Mouse (Mus musculus) liver, adult 2 months (tissue): ENCODE measurements around the gene Gipc2. TPM values are rescaled to one million over a fixed set of nuclear protein-coding genes. Genes with fewer than 3 reads are reported as not detected.

Experiments used
- DNase-seq: peaks from one replicate; pipeline ENCODE4 v3.0.0-alpha.2; 2011; ENCODE audit warnings: low read depth, low spot score; ENCODE audit errors: extremely low read depth
- H3K27ac ChIP-seq: fragments of 200-500 bp; replicated peaks from 2 replicates; pipeline ENCODE4 v1.5.1; 2012; ENCODE audit warnings: low read depth, mild to moderate bottlenecking, control low read depth, inconsistent platforms, low read length; ENCODE audit not compliant: insufficient read depth
- H3K27me3 ChIP-seq: fragments of 200-500 bp; 2 replicates; pipeline ENCODE4 v1.6.1; 2012; ENCODE audit warnings: mild to moderate bottlenecking, moderate library complexity, low read length, inconsistent platforms; ENCODE audit not compliant: control insufficient read depth, insufficient read depth
- H3K36me3 ChIP-seq: fragments of 200-500 bp; 2 replicates; pipeline ENCODE4 v1.6.1; 2012; ENCODE audit warnings: low read length, inconsistent platforms; ENCODE audit not compliant: control insufficient read depth, insufficient read depth
- H3K4me1 ChIP-seq: fragments of 200-500 bp; 2 replicates; pipeline ENCODE4 v1.6.1; 2011; ENCODE audit warnings: low read length; ENCODE audit not compliant: control insufficient read depth, insufficient read depth
- H3K4me3 ChIP-seq: fragments of 200-500 bp; 2 replicates; pipeline ENCODE4 v1.5.1; 2011; ENCODE audit warnings: low read depth, mild to moderate bottlenecking, control low read depth, low read length, moderate library complexity; ENCODE audit not compliant: insufficient read depth
- H3K79me2 ChIP-seq: fragments of 200-500 bp; 2 replicates; pipeline ENCODE4 v1.6.1; 2012; ENCODE audit warnings: inconsistent platforms, mild to moderate bottlenecking, low read length, moderate library complexity; ENCODE audit not compliant: control insufficient read depth, insufficient read depth
- H3K9ac ChIP-seq: fragments of 200-500 bp; 2 replicates; pipeline ENCODE4 v1.6.1; 2012; ENCODE audit warnings: low read depth, mild to moderate bottlenecking, control low read depth, inconsistent platforms, low read length
- CTCF ChIP-seq: fragments of 200-500 bp; IDR thresholded peaks from 2 replicates; pipeline ENCODE4 v1.5.1; 2011; ENCODE audit warnings: low read depth, low read length, control low read depth
- POLR2A ChIP-seq: fragments of 200-500 bp; IDR thresholded peaks from 2 replicates; pipeline ENCODE4 v1.6.1; 2011; ENCODE audit warnings: low read length, control low read depth; ENCODE audit not compliant: insufficient read depth; ENCODE audit errors: extremely low read depth
- WGBS: fragments of 180-500 bp; shearing (Covaris S2); methylation state at CpG from one replicate; pipeline ENCODE4 v1.1.7; 2018; 5-methylcytosine and 5-hydroxymethylcytosine counted together
- polyA plus RNA-seq: library from polyadenylated mRNA; depleted of rRNA; stranded (reverse); fragments of >200 nt; gene quantifications from 2 replicates; pipeline ENCODE4 v1.2.3, GENCODE M21; 2012
- total RNA-seq: library from RNA; depleted of rRNA; stranded (reverse); fragments of >200 nt; gene quantifications from 2 replicates; pipeline ENCODE4 v1.2.3, GENCODE M21; 2014

The Gipc2 gene
- total and polyA plus RNA-seq, 2 experiments: 0.22 to 0.46 TPM

GRCm38 (mm10) chr3:152193635-152194097, 27.6 kb upstream of the Gipc2 start:
- peak overlapping the region; percentile 45; the same call in 1 of the 2 replicates for H3K9ac ChIP-seq
- peak; percentile 97 for DNase-seq
- no peaks in the 10 kb centered on the region for H3K27me3 ChIP-seq
- peak overlapping the region; percentile 47 for H3K27ac ChIP-seq
- TF ChIP-seq CTCF (no peak), POLR2A (peak; percentile 92)
- WGBS: under 1% methylated on average over 17 of the region's 17 CpGs
- H3K36me3 ChIP-seq: no peaks in the 10 kb centered on the region
- peaks cover 11% of the 10 kb centered on the region for H3K4me1 ChIP-seq
- peaks cover 5% of the 10 kb centered on the region for H3K79me2 ChIP-seq
- peak overlapping the region; percentile 70 for H3K4me3 ChIP-seq

GRCm38 (mm10) chr3:152193177-152193576, 27.1 kb upstream of the Gipc2 start:
- Histone ChIP-seq H3K4me1 (peaks cover 12% of the 10 kb centered on the region), H3K36me3 (no peaks in the 10 kb centered on the region), H3K27ac (peak overlapping the region; percentile 47), H3K27me3 (no peaks in the 10 kb centered on the region), H3K79me2 (peaks cover 7% of the 10 kb centered on the region), H3K9ac (peak overlapping the region; percentile 45), H3K4me3 (peak overlapping the region; percentile 70)
- TF ChIP-seq CTCF (no peak), POLR2A (no peak)
- WGBS: under 1% methylated on average over 7 of the region's 7 CpGs
- no peak for DNase-seq

- peak overlapping the region; percentile 33 for H3K27ac ChIP-seq
- H3K4me1 ChIP-seq: peaks cover 14% of the 10 kb centered on the region
- DNase-seq: peak; percentile 89
- peak overlapping the region; percentile 82 for H3K9ac ChIP-seq
- peaks cover 7% of the 10 kb centered on the region for H3K79me2 ChIP-seq
- WGBS: 2% methylated on average over 10 of the region's 11 CpGs
- H3K36me3 ChIP-seq: no peaks in the 10 kb centered on the region; the same call in 1 of the 2 replicates
- TF ChIP-seq CTCF: no peak
- no peaks in the 10 kb centered on the region for H3K27me3 ChIP-seq
- H3K4me3 ChIP-seq: peak overlapping the region; percentile 70
Observed at GRCm38 (mm10) chr3:152192238-152192931, 26.4 kb upstream of the Gipc2 start.

- peak overlapping the region; percentile 82 for H3K9ac ChIP-seq
- peak overlapping the region; percentile 60 for H3K4me3 ChIP-seq
- H3K27me3 ChIP-seq: no peaks in the 10 kb centered on the region
- H3K4me1 ChIP-seq: peaks cover 14% of the 10 kb centered on the region
- peak overlapping the region; percentile 33 for H3K27ac ChIP-seq
- no peaks in the 10 kb centered on the region; the same call in 1 of the 2 replicates for H3K36me3 ChIP-seq
- 4% methylated on average over 6 of the region's 6 CpGs for WGBS
- TF ChIP-seq POLR2A (no peak), CTCF (no peak)
- peaks cover 7% of the 10 kb centered on the region for H3K79me2 ChIP-seq
- DNase-seq: peak; percentile 92
Observed at GRCm38 (mm10) chr3:152191791-152192237, 25.8 kb upstream of the Gipc2 start.

- peak overlapping the region; percentile 39 for H3K4me3 ChIP-seq
- peak overlapping the region; percentile 63 for H3K27ac ChIP-seq
- no peak for TF ChIP-seq CTCF
- no peak for TF ChIP-seq POLR2A
- H3K4me1 ChIP-seq: peaks cover 14% of the 10 kb centered on the region
- H3K36me3 ChIP-seq: peaks cover 8% of the 10 kb centered on the region; the same call in 1 of the 2 replicates
- DNase-seq: peak; percentile 41
- 12% methylated on average over 9 of the region's 9 CpGs for WGBS
- peak overlapping the region; percentile 70 for H3K9ac ChIP-seq
- H3K27me3 ChIP-seq: no peaks in the 10 kb centered on the region
- peaks cover 7% of the 10 kb centered on the region for H3K79me2 ChIP-seq
Observed at GRCm38 (mm10) chr3:152190679-152191477, 24.8 kb upstream of the Gipc2 start.
